Mouse (Mus musculus) hindlimb bud, embryonic 11.5 days (tissue): ENCODE measurements around the gene Kcnb1.

Experiments used
- DNase-seq: peaks from one replicate; pipeline ENCODE4 v3.0.0-alpha.2; 2012; ENCODE audit warnings: low read depth, low spot score; ENCODE audit errors: extremely low spot score

Gene Kcnb1

DNA sequence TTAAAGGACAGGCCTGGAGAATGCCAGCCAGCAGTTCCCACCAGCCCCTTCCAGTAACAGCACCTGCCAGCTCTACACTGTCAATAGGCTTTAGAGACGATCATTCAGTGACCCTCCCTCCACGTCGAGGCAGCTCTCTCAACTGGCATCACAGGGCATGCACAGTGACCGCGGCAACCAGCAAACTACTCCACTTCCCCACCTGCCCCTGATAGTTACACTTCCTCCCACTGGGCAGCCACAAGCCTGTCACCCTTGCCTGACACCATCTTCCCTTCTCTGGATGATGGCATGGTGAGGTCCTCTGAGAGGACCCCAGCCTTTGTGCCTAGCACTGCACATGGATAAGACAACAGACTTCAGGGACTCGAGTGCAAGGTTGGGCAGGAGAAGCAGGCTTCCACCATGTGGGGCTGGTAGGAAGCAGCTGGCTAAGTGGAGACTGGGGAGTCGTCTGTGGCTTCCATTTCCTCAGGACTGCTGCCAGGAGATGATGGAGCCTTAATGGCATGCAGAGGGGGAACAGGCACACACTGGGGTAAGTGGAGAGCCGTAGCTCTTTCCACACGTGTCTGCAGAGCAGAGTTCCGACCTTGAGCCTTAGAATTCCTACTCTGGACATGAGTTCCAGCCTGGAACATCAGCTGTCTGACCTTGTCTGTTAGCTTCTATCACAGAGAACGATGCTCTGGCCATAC is 22.3 kb downstream of the Kcnb1 start:
- DNase-seq: no peak

DNA sequence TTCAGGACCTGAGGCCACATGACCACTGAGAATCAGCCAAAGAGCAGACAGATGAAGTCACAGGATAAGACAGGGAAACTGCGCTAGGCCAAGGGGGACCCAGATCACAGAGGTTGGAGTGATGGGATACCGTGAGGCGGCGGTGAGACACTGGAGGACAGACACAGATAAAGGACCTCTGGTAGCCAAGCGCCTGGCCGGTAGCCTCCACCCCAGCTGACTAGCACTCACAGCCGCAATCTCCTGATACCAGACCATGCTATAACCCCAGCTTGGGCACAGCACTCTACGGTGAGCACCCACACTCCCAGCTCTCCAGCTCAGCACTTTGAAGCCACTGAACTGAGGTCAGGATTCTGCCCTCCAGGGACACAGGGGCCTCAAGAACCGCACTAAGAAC is 26.4 kb downstream of the Kcnb1 start:
- no peak for DNase-seq

DNA sequence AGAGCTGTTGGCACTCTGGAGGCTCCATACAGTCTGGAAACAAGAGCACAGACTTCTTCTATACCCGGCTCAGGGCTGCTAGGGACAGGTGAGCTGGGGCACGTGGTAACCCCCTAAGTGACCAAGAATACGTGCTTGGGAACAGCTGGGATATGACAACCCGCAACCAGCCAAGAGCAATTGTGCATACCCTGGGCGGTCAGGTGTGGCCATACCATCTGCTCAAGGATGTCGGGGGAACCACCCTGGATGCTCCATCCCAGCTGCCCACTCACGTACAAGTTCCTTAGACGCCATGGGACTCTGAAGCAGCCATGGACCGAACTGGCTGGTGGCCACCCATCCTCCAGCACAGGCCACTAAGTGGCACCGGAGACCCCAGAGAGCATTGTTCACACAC is 26.8 kb downstream of the Kcnb1 start:
- no peak for DNase-seq

DNA sequence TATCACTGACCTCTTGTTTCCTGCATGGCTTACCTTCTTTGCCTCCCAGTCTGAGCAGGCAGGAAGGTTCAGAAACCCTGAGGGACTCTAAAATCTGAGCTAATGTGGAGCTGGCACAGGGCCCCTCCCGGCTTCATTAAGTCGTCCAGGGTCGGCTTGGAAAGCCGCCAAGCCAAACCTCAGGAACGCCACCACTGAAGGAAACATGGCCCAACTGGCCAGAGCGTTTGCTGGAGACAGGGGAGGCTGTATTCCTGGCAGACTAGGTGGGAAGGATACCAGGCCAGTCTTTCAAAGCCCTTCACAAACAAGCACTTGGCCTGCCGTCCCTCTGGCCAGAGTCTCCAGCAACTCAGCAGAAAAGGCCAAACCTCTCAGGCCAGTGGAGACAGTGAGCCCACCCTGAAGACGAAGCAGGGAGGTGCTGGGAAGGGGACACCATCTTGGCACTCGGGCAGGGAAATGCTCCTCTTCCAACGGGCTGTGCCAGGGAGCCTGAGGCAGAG is 27.4 kb downstream of the Kcnb1 start:
- DNase-seq: no peak

DNA sequence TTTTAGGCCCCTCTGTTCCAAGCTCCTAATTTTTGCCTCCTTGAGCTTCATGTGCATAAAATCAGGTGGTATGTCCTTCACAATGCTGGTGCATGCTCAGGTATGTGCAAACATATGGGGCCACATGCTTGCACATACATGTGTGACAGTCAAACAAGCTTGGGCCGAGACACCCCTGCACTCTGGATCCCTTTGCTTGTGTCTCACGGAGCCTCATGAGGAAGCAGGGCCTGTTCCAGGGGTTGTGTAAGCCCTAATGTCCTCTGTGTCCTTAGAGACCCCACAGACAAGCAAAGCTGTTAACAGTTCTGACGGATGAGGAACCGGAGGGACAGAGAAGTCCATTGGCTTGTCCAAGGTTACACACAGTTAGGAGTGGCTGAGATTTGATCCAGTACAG is 30.2 kb downstream of the Kcnb1 start:
- DNase-seq: no peak

DNA sequence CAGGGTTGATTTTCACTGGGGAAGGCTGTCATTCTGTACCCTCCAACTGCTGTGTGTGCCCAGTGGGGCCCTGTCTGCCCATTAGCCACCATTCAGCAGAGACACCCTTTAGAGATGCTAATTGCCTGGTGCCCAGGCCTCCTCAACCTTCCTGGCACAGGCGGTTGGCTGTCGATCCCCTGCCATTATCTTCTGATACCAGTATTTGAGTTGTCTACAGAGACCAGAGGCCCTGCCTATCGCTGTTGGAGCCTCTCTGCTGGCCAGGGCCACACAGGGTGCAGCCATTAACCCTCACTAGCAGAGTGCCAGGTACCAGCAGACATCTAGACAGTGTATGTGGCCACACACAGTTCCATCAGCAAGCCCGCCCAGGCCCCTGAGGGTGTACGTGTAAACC is 31.2 kb downstream of the Kcnb1 start:
- no peak for DNase-seq

DNA sequence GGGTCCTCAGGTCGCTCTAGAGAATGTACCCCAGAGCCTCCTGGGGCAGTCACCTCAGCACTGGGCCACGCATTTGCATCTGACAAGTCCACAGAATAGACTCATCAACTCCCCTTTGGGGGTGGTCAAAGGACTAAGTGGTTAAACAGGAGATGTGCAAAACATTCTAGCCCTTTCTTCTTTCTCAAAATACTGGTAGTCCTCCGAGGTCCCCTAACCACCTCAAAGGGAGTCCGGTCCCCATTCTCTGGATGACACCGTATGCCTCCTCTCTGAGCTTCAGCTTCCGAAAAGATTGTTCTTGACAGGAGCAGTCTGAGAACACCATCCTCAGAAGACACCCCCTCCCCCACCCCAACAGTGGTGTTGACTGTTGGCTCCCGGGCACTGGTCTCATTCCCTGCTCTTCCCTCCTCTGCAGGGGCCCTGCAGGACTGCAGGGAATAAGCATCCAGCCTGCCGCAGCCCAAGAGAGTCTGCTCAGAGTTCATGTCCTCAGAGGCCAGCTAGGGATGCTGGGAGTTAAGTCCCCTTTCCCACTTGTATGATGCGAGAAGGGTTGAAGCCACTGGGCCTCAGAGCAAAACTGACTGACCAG is 33.7 kb downstream of the Kcnb1 start:
- DNase-seq: no peak

DNA sequence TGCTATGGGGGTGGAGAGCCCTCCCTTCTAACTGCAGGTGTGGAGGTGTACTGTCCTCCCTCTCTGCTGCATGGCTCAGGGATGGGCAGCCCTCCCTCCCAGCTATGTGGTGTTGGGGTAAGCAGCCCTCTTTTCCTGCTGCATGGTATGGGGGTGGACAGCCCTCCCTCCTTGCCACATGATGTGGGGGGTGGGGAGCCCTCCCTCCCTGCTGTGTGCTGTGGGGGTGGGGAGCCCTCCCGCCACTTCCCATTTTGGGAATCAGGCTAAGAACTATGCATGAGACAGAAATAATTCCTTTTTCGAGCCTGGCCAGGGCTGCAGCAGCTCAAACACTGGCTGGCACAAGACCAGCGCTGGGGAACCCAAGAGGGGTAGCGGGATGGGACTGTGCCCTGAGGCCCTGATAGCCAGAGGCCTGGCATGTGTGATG is 34.4 kb downstream of the Kcnb1 start:
- DNase-seq: no peak

DNA sequence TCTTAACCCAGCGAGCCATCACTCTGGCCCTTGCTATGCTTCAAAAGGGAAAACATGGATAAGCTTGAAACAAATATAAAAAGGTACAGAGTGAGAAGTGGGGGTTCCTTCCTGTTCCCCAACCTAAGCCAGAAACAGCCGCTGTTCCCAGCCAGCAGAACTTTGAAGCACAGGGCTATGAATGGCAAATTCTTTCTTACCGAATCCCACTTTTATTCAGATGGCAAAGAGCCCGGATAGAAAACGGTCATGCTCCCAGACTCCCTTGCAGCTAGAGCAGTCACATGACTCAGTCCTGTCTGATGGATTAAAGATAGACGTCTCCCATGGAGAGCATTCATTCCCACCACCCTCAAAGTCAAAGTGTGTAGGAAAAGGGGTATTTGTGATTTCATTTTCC is 39.1 kb downstream of the Kcnb1 start:
- DNase-seq: no peak

DNA sequence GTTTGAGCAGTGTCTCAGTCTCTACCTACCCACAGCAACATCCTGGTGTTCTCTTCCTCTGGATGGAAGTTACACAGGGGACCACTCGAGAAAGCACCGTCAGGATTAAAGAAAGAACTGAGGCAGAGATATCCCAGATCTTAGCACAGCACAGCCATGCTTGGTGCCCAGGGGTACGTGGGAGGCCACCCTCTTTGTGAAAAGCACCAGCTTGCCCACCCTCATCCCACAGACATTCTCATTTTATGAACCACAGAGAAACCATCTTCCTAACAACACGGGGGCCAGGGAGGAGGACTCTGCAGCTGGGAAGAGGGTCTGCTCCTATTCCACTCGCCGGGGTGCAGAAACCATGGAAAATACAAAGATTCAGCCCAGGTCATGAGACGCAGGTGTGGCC is 39.8 kb downstream of the Kcnb1 start:
- no peak for DNase-seq

DNA sequence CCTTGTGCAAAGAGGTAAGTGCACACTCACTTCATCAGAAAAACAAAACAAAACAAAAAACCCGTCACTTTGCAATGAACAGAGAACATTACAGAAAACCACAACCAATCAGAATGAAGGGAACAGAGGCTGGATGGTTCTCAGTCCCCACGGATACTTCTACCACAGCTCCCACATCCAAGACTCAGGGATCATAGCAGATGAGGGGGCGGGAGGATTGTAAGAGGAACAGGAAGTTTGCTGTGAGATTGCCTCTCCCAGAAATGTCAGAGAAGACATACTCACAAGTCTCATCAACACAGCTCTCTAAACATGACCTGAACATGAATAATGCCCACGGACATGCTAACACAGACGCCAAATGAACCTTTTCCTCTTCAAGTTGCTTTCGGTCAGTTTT is 40.9 kb downstream of the Kcnb1 start:
- DNase-seq: no peak

DNA sequence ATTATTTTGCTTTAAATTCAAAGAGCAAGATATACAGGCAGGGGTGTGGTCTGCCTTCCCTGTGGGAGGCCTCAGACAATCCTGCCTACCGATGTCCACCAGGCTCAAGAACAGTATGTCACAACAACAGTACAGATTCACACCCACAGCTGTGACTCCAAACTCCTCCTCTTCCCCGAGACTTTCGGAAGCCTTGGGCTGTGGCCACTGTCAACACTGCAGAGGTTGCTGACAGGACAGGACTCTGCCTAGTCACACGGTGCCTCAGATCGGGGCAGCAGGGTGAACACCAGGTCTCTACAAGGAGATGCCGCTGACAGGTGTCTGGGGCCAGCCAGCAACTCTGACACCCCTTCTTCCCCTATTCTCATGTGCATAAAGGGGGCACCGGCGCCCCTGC is 42.2 kb downstream of the Kcnb1 start:
- no peak for DNase-seq

DNA sequence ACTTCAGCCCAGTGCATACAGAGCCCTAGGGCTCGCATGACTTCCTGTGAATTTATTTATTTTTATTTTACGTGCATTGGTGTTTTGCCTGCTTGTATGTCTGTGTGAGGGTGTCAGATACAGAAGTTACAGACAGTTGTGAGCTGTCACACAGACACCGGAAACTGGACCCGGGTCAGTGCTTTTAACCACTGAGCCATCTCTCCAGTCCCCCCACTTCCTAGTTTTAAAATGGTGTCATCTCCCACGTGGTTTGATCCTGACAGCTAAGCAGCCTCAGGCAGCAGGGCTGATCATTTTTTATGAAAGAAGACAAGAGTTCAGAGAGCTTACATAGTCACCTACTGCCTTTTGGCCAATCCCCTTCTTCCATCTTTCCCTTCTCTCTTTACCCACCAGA is 44.1 kb downstream of the Kcnb1 start:
- DNase-seq: no peak

DNA sequence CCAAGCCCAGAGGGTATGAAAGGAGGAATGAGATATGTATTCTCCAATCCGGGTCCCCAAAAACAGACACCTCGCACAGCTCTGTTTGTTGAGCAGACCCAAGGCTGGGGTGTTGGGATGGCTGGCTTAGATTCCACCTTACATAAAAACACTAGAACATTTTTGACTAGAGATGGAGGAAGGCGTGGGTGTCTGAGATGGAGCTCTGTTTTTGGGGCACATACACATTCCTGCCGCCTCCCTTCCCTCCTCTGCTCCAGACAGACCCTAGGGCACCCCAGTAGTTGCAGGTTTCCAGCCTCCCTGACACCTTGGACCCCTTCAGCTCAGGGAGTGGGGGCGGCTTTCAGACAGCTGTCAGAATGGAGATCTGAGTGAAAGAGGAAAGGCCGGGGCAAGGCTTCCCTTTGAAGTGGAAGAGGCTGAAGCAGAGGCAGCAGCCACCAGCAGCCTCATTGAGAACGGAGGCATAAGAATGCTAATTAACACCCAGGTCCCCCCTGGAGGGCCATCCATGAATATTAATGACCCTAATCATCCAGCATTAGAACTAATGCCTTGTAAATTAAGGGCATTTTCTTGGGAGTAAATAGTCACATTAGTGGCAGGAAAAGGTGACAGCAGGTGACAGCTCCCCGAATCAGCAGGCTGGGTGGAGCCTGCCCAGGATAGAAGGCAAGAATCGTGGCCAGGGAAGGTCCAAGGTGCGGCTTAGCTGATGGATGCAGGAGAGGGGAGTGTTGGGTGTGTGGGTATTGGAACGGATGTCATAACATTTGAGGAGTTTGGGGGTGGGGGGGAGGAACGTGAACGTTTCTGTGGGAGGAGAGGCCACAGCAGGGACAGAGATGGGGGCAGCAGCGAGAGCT is 45.3 kb downstream of the Kcnb1 start:
- DNase-seq: no peak

DNA sequence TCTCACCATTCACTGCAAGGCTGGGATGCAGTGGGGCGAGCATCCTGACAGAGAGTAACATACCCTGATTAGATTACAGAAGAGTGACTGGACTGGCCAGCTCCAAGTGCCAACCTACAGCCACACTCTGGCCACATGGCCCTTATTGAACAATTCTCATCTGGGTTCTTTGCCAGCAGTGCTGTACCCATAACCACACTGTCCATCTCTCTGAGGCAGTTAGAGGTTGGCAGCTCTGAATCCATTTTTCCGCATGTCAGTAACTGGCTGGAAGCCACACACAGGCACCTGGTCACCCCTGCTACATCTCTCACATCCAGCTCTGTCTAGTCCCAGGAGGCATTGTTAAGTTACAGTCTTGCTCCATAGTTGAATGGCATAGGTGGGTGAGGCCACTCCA is 46.0 kb downstream of the Kcnb1 start:
- no peak for DNase-seq

DNA sequence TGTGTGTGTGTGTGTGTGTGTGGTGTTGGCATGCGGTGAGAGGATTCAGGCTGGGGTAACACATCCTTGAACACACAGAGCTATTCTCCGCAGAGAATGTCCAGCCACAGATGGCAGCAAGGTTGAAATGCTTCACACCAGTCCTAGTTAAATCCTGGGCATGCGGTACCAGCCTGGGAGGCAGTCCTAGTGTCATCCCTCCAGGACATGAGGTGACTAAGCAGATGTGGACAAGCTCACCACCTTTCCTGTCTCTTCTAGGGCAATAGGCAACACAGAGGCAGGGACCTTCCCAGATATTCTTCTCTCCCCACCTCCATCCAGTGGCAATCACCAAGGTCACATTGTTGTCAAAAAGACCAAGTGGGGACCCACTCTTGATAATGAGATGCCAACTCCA is 47.7 kb downstream of the Kcnb1 start:
- DNase-seq: no peak

DNA sequence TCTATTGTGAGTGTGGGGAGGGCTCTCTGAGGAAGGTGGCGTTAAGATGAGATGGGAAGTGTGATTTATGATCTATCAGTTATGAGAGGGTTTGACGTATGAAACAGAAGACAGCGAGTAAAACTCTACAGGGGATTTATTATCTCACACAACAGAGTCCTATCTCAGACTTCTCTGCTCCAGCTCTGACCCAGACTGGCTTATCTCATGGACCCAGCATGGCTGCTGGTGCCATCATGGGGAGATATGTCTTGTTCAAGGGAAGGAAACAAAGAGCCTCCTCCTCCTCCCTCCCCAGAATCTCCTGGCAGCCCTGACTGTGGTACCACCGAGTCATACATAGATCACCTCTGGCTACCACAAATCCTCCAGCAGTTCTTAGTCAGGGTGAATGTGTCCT is 48.1 kb downstream of the Kcnb1 start:
- DNase-seq: no peak

DNA sequence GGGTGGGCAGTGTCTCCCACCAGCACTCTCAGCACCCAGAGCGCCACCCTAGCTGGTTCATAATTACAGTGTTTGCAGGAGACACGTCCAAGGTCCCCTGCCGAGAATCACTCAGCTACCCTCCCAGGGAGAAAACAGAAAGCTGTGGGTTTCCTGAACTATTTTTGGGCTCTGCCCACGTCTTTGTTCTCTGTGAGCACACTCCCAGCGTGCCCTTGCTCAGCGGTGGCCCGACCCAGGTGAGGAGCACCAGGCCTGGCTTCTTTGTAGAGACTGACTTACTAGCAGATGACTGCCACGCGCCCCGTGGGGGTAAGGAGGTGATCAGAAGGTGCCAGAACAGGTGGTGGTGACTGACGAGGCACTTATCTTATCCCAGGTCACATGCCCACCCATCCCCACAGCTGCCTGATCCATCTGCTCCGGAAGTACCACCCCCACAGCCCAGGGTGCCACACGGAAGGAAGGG is 50.1 kb downstream of the Kcnb1 start:
- no peak for DNase-seq

DNA sequence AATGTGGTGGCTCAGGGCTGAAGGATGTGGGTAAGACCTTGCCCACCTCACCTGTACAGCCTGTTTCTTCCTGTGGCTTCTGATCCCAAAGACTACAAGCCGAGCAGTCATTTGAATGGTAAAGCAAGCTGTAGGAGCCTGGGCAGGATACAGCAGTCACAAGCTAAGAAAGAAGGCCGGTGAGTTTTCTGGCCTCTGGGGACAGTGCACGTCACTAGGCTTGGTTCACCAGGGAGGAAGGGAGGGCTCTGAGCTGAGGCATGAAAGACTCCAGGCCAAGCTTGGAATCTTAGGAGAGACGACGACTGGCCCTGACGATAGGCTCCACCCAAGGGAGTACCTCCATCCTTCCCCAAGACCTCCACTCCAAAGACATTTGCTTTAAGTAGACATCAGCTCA is 51.3 kb downstream of the Kcnb1 start:
- DNase-seq: no peak

DNA sequence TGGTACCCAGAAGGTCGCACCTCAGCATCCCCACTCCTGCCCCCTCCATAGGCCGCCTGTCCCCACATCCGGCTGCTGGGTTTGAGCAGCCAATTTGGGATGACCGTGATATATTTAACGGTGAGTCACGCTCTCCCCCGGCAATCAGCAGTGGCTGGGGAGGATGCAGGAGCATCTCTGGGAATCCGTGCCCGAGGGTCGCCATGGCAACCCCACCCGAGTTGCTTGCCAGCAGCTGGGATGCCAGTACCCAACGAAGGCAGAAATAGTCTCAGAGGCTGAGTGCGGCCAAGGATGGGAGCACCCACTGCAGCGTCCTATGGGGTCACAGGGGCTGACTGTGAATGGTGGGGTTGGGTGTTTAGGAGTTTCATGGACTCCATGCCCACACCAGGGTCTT is 53.0 kb downstream of the Kcnb1 start:
- no peak for DNase-seq

DNA sequence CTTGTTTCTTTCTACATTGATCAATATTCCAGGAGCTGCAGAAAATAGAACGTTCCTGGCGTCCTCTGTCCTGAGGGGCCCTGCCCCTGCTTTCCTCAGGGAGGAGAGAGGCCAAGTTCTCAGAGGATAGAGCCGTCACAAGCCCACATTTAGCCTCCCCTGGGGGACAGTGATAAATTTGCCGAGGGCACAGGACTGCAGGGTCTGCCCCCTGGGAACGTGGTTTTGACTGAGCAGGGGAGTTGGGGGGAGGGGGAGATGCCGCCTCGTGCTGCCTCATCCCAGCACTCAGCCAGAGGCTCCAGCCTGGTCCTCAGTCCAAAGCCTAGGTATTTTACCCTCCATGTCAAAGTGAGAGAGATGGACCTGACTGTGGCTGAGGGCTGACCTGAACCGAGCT is 57.9 kb downstream of the Kcnb1 start:
- DNase-seq: no peak
